8 mouse cellular contexts compared by ENCODE assay signal in the genomic region with DNA sequence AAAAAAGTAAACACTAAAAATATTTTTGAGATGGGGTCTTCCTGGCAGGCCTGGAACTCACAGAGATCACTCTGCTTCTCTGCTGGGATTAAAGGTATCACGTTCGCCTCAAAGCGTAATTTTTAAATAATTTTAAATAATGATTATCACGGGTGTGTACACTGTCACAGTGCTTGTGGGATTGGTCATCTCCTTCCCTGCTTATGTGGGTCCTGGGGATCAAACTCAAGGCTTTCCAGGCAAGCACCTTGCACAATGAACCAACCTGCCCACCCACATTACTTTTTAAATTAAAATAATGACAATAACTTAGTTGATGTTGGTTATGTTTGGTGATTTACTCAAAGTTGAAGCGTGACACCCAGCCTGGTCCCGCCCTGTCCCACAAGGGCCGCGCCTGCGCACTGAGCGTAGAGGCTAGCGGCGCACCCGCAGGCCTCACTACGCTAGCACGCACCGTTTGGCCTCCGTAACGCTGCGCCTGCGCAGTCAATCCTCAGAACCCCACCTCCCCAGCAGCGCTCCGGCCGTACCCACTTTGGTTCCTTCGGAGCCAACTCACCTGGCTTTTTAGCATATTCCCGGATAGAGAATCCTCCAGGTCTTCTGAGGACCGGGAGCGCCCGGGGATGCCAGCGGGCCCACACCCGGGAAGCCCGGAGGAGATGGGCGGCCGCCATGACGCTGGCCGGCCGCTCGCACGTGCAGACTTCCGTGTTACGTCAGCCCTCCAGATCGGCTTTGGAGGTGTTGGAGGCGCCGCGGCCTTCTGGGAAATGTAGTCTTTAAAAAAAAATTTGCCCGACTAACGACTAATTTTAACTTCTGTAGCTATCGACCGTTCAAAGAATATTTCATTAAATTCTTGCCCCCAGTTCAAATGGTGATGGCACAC. TPM values are rescaled to one million over a fixed set of nuclear protein-coding genes. Genes with fewer than 3 reads are reported as not detected.
A peak's percentile ranks its signal among the peaks of the same experiment; 100 is the strongest.
DNase-seq lines count a peak whose midpoint lies in the region; ATAC-seq and TF ChIP-seq lines count a peak whose summit lies in the region.

Mrpl54 (minus strand) TSS at position 724 of the 895 bp plus-strand sequence.
Apba3 (plus strand) TSS at position 750 of the 895 bp plus-strand sequence.

- DNase-seq in MEL (ENCODE audit: low read depth, low spot score): peak; percentile 97
- DNase-seq in cerebellum, adult 2 months: peak; percentile 96 to 99
- peak; percentile 94 for DNase-seq in forelimb bud, embryonic 11.5 days (ENCODE audit: low read depth, low spot score)
- peak; percentile 93 for DNase-seq in layer of hippocampus, adult 9-10 months (ENCODE audit: low spot score)
- peak; percentile 97 for DNase-seq in ovary, postnatal 10 days (ENCODE audit: low spot score)
- DNase-seq in thymus, postnatal 10 days (ENCODE audit: low spot score in 2 of 2): peak; percentile 95 to 97

- H3K27ac ChIP-seq in MEL (ENCODE audit: control insufficient read depth, low read depth, low read length): peak within 1 kb of the TSS; percentile 93
- peak within 1 kb of the TSS; percentile 78 for H3K27ac ChIP-seq in cerebellum, adult 2 months (ENCODE audit: insufficient read depth, low read length)
- peak within 1 kb of the TSS; percentile 80 for H3K27ac ChIP-seq in lung, embryonic 16.5 days (ENCODE audit: low read length)

- peaks cover 4 to 18% of the 10 kb centered on the region in 2 experiments; a peak in 3 of 4 replicates for H3K4me1 ChIP-seq in MEL (ENCODE audit: control insufficient read depth in 1 of 2, insufficient read depth in 2 of 2, low read length in 2 of 2)
- peaks cover 7% of the 10 kb centered on the region for H3K4me1 ChIP-seq in cerebellum, adult 2 months (ENCODE audit: control insufficient read depth, insufficient read depth, low read length)
- H3K4me1 ChIP-seq in lung, embryonic 16.5 days (replicated peaks; ENCODE audit: control insufficient read depth, insufficient read depth, low read length): peaks cover 18% of the 10 kb centered on the region

- under 1% methylated on average over 48 of the region's 48 CpGs for WGBS in cerebellum, adult 2 months
- under 1% methylated on average over 48 of the region's 48 CpGs for WGBS in lung, embryonic 16.5 days

- no peaks in the 10 kb centered on the region; a peak in 1 of 4 replicates for H3K36me3 ChIP-seq in MEL (ENCODE audit: control insufficient read depth in 1 of 2, insufficient read depth in 2 of 2, low read length in 2 of 2)
- H3K36me3 ChIP-seq in lung, embryonic 16.5 days (ENCODE audit: control insufficient read depth, insufficient read depth, low read length): peaks cover 19% of the 10 kb centered on the region

- TF ChIP-seq POLR2A in MEL (IDR thresholded peaks at IDR 0.05; ENCODE audit: control insufficient read depth in 1 of 2, insufficient read depth in 1 of 2, low read depth in 1 of 2, low read length in 2 of 2, poor library complexity in 1 of 2): peak; percentile 78 to 83; a peak in 3 of 4 replicates
- peak; percentile 64; the same call in 1 of the 2 replicates for TF ChIP-seq POLR2A in cerebellum, adult 2 months (IDR thresholded peaks at IDR 0.05; ENCODE audit: borderline replicate concordance, insufficient read depth, low read length)

- peak within 1 kb of the TSS; percentile 82 to 100 for H3K4me3 ChIP-seq in MEL (ENCODE audit: control insufficient read depth in 1 of 2, insufficient read depth in 1 of 2, low read depth in 2 of 2, low read length in 2 of 2)
- peak within 1 kb of the TSS; percentile 83 for H3K4me3 ChIP-seq in cerebellum, adult 2 months (replicated peaks; ENCODE audit: insufficient read depth, low read depth, low read length)
- peak within 1 kb of the TSS; percentile 71 for H3K4me3 ChIP-seq in lung, embryonic 16.5 days (ENCODE audit: low read length)

- TF ChIP-seq EP300 in MEL (IDR thresholded peaks at IDR 0.05; ENCODE audit: low read depth in 1 of 2, low read length in 2 of 2): no peak

- TF ChIP-seq RAD21 in MEL (IDR thresholded peaks at IDR 0.05; ENCODE audit: low read depth, low read length): no peak

- H3K9ac ChIP-seq in MEL (ENCODE audit: control insufficient read depth, low read depth, low read length, poor library complexity, severe bottlenecking): peak within 1 kb of the TSS; percentile 98
- peak within 1 kb of the TSS; percentile 80 for H3K9ac ChIP-seq in lung, embryonic 16.5 days (ENCODE audit: low read length)

- H3K27me3 ChIP-seq in MEL (ENCODE audit: control insufficient read depth in 1 of 2, insufficient read depth in 2 of 2, low read length in 2 of 2): no peaks in the 10 kb centered on the region
- no peaks in the 10 kb centered on the region for H3K27me3 ChIP-seq in cerebellum, adult 2 months (ENCODE audit: control insufficient read depth, insufficient read depth, low read length)
- no peaks in the 10 kb centered on the region for H3K27me3 ChIP-seq in lung, embryonic 16.5 days (ENCODE audit: control insufficient read depth, insufficient read depth, low read depth, low read length)

- H3K9me3 ChIP-seq in MEL (replicated peaks; ENCODE audit: insufficient read depth, low read length): no peaks in the 10 kb centered on the region
- no peaks in the 10 kb centered on the region for H3K9me3 ChIP-seq in lung, embryonic 16.5 days (ENCODE audit: control insufficient read depth, low read length)

- no peak for TF ChIP-seq CTCF in MEL (IDR thresholded peaks at IDR 0.05 in 2 of 3, conservative IDR thresholded peaks at IDR 0.05 in 1 of 3; ENCODE audit: control insufficient read depth in 1 of 3, insufficient read depth in 1 of 3, low read depth in 2 of 3, low read length in 3 of 3, poor library complexity in 1 of 3, severe bottlenecking in 1 of 3)
- TF ChIP-seq CTCF in cerebellum, adult 2 months (IDR thresholded peaks at IDR 0.05; ENCODE audit: borderline replicate concordance, insufficient read depth, low read depth, low read length): no peak

- H3K4me2 ChIP-seq in lung, embryonic 16.5 days (ENCODE audit: low read depth, low read length): peak within 1 kb of the TSS; percentile 52

- peaks cover 21% of the 10 kb centered on the region for H3K79me2 ChIP-seq in MEL (ENCODE audit: control insufficient read depth, insufficient read depth, low read length, poor library complexity)

- ATAC-seq in hematopoietic stem cell, adult 5-6 weeks (replicated peaks in 1 of 2; ENCODE audit: insufficient read depth in 1 of 2, low FRiP score in 2 of 2, low TSS enrichment in 1 of 2, low read depth in 1 of 2, poor library complexity in 2 of 2, severe bottlenecking in 2 of 2): peak; percentile 86
- ATAC-seq in lung, embryonic 16.5 days (ENCODE audit: low read depth): peak; percentile 96

TF ChIP-seq in MEL, 35 proteins besides CTCF, POLR2A, EP300 and RAD21 (continues in another document):
- TF ChIP-seq ZC3H11A (IDR thresholded peaks at IDR 0.05; ENCODE audit: low read depth, low read length): no peak
- TF ChIP-seq CHD2 (IDR thresholded peaks at IDR 0.05; ENCODE audit: low read length): no peak
- peak; percentile 15; the same call in 1 of the 2 replicates for TF ChIP-seq TBP (IDR thresholded peaks at IDR 0.05; ENCODE audit: low read depth, low read length)
- TF ChIP-seq HCFC1 (IDR thresholded peaks at IDR 0.05; ENCODE audit: low read depth, low read length): peak; percentile 97
- no peak for TF ChIP-seq UBTF (IDR thresholded peaks at IDR 0.05; ENCODE audit: borderline replicate concordance, insufficient read depth, low read depth, low read length)
- peak; percentile 99 for TF ChIP-seq BHLHE40 (IDR thresholded peaks at IDR 0.05; ENCODE audit: borderline replicate concordance, low read depth, low read length)
- no peak for TF ChIP-seq RCOR1 (IDR thresholded peaks at IDR 0.05; ENCODE audit: low read depth, low read length)
- TF ChIP-seq GABPA (IDR thresholded peaks at IDR 0.05; ENCODE audit: low read depth, low read length): no peak
- no peak for TF ChIP-seq E2F4 (IDR thresholded peaks at IDR 0.05; ENCODE audit: borderline replicate concordance, low read depth, low read length)
- TF ChIP-seq MXI1 (IDR thresholded peaks at IDR 0.05; ENCODE audit: low read depth, low read length): peak; percentile 90
- TF ChIP-seq ZNF384 (IDR thresholded peaks at IDR 0.05; ENCODE audit: low read depth, low read length): 0 out of 2 replicates have a peak, but pooled peaks have one; percentile 10
- TF ChIP-seq USF2 (IDR thresholded peaks at IDR 0.05; ENCODE audit: borderline replicate concordance in 1 of 2, insufficient read depth in 1 of 2, low read depth in 1 of 2, low read length in 2 of 2): no peak
- no peak; the same call in 1 of the 2 replicates for TF ChIP-seq ETS1 (IDR thresholded peaks at IDR 0.05; ENCODE audit: low read depth, low read length)
- TF ChIP-seq TCF12 (IDR thresholded peaks at IDR 0.05; ENCODE audit: low read depth, low read length): peak; percentile 50; the same call in 1 of the 2 replicates
- TF ChIP-seq MEF2A (IDR thresholded peaks at IDR 0.05; ENCODE audit: extremely low read depth, insufficient replicate concordance, low read depth, low read length, poor library complexity, severe bottlenecking): no peak
- no peak for TF ChIP-seq POLR2AphosphoS5 (IDR thresholded peaks at IDR 0.05; ENCODE audit: borderline replicate concordance, low read depth, low read length)
- no peak for TF ChIP-seq JUND (IDR thresholded peaks at IDR 0.05; ENCODE audit: low read depth, low read length)
- 0 out of 2 replicates have a peak, but pooled peaks have one; percentile 53 for TF ChIP-seq POLR2AphosphoS2 (IDR thresholded peaks at IDR 0.05; ENCODE audit: low read length)
- TF ChIP-seq SIN3A (IDR thresholded peaks at IDR 0.05; ENCODE audit: low read length): peak; percentile 86
- TF ChIP-seq MAZ (IDR thresholded peaks at IDR 0.05; ENCODE audit: low read depth, low read length): 0 out of 2 replicates have a peak, but pooled peaks have one; percentile 46
- TF ChIP-seq ZMIZ1 (IDR thresholded peaks at IDR 0.05; ENCODE audit: low read depth, low read length): no peak; the same call in 1 of the 2 replicates
- TF ChIP-seq MAX (IDR thresholded peaks at IDR 0.05; ENCODE audit: low read length): peak; percentile 91

RNA-seq across cellular contexts. Expression of gene Mrpl54, which starts in this region (rescaled TPM):
- total RNA-seq in MEL (2012; rRNA removed): 137 and 150 TPM in 2 replicates
- polyA plus RNA-seq in MEL (2012; ENCODE audit: insufficient read depth in 1 of 2, insufficient read length in 2 of 2, low read depth in 1 of 2, low replicate concordance in 2 of 2, missing spikeins in 1 of 2): 100 to 1,000 TPM; 157 to 421 TPM
- 81.4 and 84.9 TPM in 2 replicates for polyA plus RNA-seq in cerebellum, adult 2 months (2012; rRNA removed)
- total RNA-seq in hematopoietic stem cell, adult 5-6 weeks (2017): 125 and 132 TPM in 2 replicates
- polyA plus RNA-seq in lung, embryonic 16.5 days (2015; fragmentation: Nextera tagmentation; extraction: Ambion mirVana): 202 and 210 TPM in 2 replicates

RNA-seq across cellular contexts. Expression of gene Apba3, which starts in this region (rescaled TPM):
- total RNA-seq in MEL (2012; rRNA removed): 68.9 and 81.3 TPM in 2 replicates
- 10 to 100 TPM in 1 of 2 experiments, not detected in 1; 73.2 TPM for polyA plus RNA-seq in MEL (2012; ENCODE audit: insufficient read depth in 1 of 2, insufficient read length in 2 of 2, low read depth in 1 of 2, low replicate concordance in 2 of 2, missing spikeins in 1 of 2)
- polyA plus RNA-seq in cerebellum, adult 2 months (2012; rRNA removed): 61.8 and 63.9 TPM in 2 replicates
- 10.5 and 21.6 TPM in 2 replicates for total RNA-seq in hematopoietic stem cell, adult 5-6 weeks (2017)
- 61.2 and 69.2 TPM in 2 replicates for polyA plus RNA-seq in lung, embryonic 16.5 days (2015; fragmentation: Nextera tagmentation; extraction: Ambion mirVana)

Comparison
In these comparisons a context has a peak if more than half of its experiments do, and no peak if none do; other contexts are left out.
1. Peak in every context shown above with its lines: DNase-seq, ATAC-seq, H3K4me3 ChIP-seq and H3K27ac ChIP-seq.